Mouse (Mus musculus) MEL (cell line): ENCODE measurements around the gene Pcnt. TPM values are rescaled to one million over a fixed set of nuclear protein-coding genes. Genes with fewer than 3 reads are reported as not detected.

Experiments used
- DNase-seq: peaks from one replicate; pipeline ENCODE4 v3.0.0; 2011; ENCODE audit warnings: low read depth, low spot score
- H3K27ac ChIP-seq: 2 replicates; pipeline ENCODE4 v1.5.1; 2012; ENCODE audit warnings: low read depth, mild to moderate bottlenecking, control low read depth, low read length, moderate library complexity; ENCODE audit not compliant: control insufficient read depth
- H3K27me3 ChIP-seq, 2 experiments: fragments of 150-350 bp in 1 of 2; sonication (generic) in 1 of 2; 2 replicates each; pipeline ENCODE4 v1.6.1; 2012; ENCODE audit warnings: low read length in 2 of 2, mild to moderate bottlenecking in 2 of 2, improper control_type of control experiment in 1 of 2, moderate library complexity in 1 of 2; ENCODE audit not compliant: insufficient read depth in 2 of 2, control insufficient read depth in 1 of 2
- H3K36me3 ChIP-seq, 2 experiments: 2 replicates each; pipeline ENCODE4 v1.6.1; 2012 to 2014; ENCODE audit warnings: low read length in 2 of 2, improper control_type of control experiment in 1 of 2, inconsistent platforms in 1 of 2, mild to moderate bottlenecking in 1 of 2; ENCODE audit not compliant: insufficient read depth in 2 of 2, control insufficient read depth in 1 of 2
- H3K4me1 ChIP-seq, 2 experiments: fragments of 150-350 bp in 1 of 2; sonication (generic) in 1 of 2; 2 replicates each; pipeline ENCODE4 v1.6.1; 2012; ENCODE audit warnings: low read length in 2 of 2, improper control_type of control experiment in 1 of 2, mild to moderate bottlenecking in 1 of 2; ENCODE audit not compliant: insufficient read depth in 2 of 2, control insufficient read depth in 1 of 2
- H3K4me3 ChIP-seq, 2 experiments: fragments of 150-350 bp in 1 of 2; sonication (generic) in 1 of 2; 2 replicates each; pipeline ENCODE4 v1.5.1; 2012; ENCODE audit warnings: low read depth in 2 of 2, low read length in 2 of 2, mild to moderate bottlenecking in 2 of 2, moderate library complexity in 2 of 2, control low read depth in 1 of 2, improper control_type of control experiment in 1 of 2; ENCODE audit not compliant: control insufficient read depth in 1 of 2, insufficient read depth in 1 of 2
- H3K79me2 ChIP-seq: 2 replicates; pipeline ENCODE4 v1.6.1; 2012; ENCODE audit warnings: mild to moderate bottlenecking, low read length, moderate library complexity; ENCODE audit not compliant: control insufficient read depth, poor library complexity, insufficient read depth
- H3K9ac ChIP-seq: 2 replicates; pipeline ENCODE4 v1.6.1; 2012; ENCODE audit warnings: low read depth, mild to moderate bottlenecking, control low read depth, low read length, moderate library complexity; ENCODE audit not compliant: control insufficient read depth, poor library complexity, severe bottlenecking
- H3K9me3 ChIP-seq: fragments of 150-350 bp; sonication (generic); replicated peaks from 2 replicates; pipeline ENCODE4 v1.6.1; 2012; ENCODE audit warnings: mild to moderate bottlenecking, low read length, improper control_type of control experiment, moderate library complexity; ENCODE audit not compliant: insufficient read depth
- BHLHE40 ChIP-seq: IDR thresholded peaks from 2 replicates; pipeline ENCODE4 v1.6.1; 2012; ENCODE audit warnings: low read depth, mild to moderate bottlenecking, inconsistent platforms, low read length, improper control_type of control experiment, borderline replicate concordance
- CHD1 ChIP-seq: IDR thresholded peaks from 2 replicates; pipeline ENCODE4 v1.6.1; 2012; ENCODE audit warnings: low read depth, mild to moderate bottlenecking, inconsistent platforms, low read length, improper control_type of control experiment
- CTCF ChIP-seq, 3 experiments: IDR thresholded peaks in 2 of 3; conservative IDR thresholded peaks in 1 of 3; 2 replicates each; pipeline ENCODE4 v1.5.1; 2011 to 2012; ENCODE audit warnings: low read length in 3 of 3, low read depth in 2 of 3, mild to moderate bottlenecking in 2 of 3, improper control_type of control experiment in 1 of 3, inconsistent platforms in 1 of 3, mixed read lengths in 1 of 3, moderate library complexity in 1 of 3; ENCODE audit not compliant: control insufficient read depth in 1 of 3, insufficient read depth in 1 of 3, poor library complexity in 1 of 3, severe bottlenecking in 1 of 3
- E2F4 ChIP-seq: IDR thresholded peaks from 2 replicates; pipeline ENCODE4 v1.6.1; 2011; ENCODE audit warnings: low read depth, low read length, improper control_type of control experiment, borderline replicate concordance
- EP300 ChIP-seq, 2 experiments: IDR thresholded peaks; 2 replicates each; pipeline ENCODE4 v1.6.1; 2011; ENCODE audit warnings: improper control_type of control experiment in 2 of 2, low read length in 2 of 2, low read depth in 1 of 2, mild to moderate bottlenecking in 1 of 2
- GABPA ChIP-seq: IDR thresholded peaks from 2 replicates; pipeline ENCODE4 v1.6.1; 2012; ENCODE audit warnings: low read depth, mild to moderate bottlenecking, inconsistent platforms, low read length, improper control_type of control experiment, moderate library complexity
- MAFK ChIP-seq: IDR thresholded peaks from 2 replicates; pipeline ENCODE4 v1.6.1; 2011; ENCODE audit warnings: low read depth, mild to moderate bottlenecking, low read length, improper control_type of control experiment, borderline replicate concordance
- MAZ ChIP-seq: IDR thresholded peaks from 2 replicates; pipeline ENCODE4 v1.6.1; 2012; ENCODE audit warnings: low read depth, mild to moderate bottlenecking, inconsistent platforms, low read length, improper control_type of control experiment
- MXI1 ChIP-seq: IDR thresholded peaks from 2 replicates; pipeline ENCODE4 v1.6.1; 2011; ENCODE audit warnings: mild to moderate bottlenecking, low read depth, low read length, improper control_type of control experiment
- MYC ChIP-seq: IDR thresholded peaks from 2 replicates; pipeline ENCODE4 v1.6.1; 2011; ENCODE audit warnings: low read depth, mild to moderate bottlenecking, low read length, improper control_type of control experiment, moderate library complexity
- NELFE ChIP-seq: IDR thresholded peaks from 2 replicates; pipeline ENCODE4 v1.6.1; 2011; ENCODE audit warnings: low read depth, low read length, improper control_type of control experiment
- NRF1 ChIP-seq: IDR thresholded peaks from 2 replicates; pipeline ENCODE4 v1.6.1; 2014; ENCODE audit warnings: low read depth, mild to moderate bottlenecking, inconsistent platforms, low read length, improper control_type of control experiment, moderate library complexity; ENCODE audit not compliant: poor library complexity, insufficient read depth, severe bottlenecking
- POLR2A ChIP-seq, 2 experiments: IDR thresholded peaks; 2 replicates each; pipeline ENCODE4 v1.6.1; 2011 to 2012; ENCODE audit warnings: low read length in 2 of 2, mild to moderate bottlenecking in 2 of 2, control low read depth in 1 of 2, improper control_type of control experiment in 1 of 2, low read depth in 1 of 2, moderate library complexity in 1 of 2; ENCODE audit not compliant: control insufficient read depth in 1 of 2, insufficient read depth in 1 of 2, poor library complexity in 1 of 2
- RAD21 ChIP-seq: IDR thresholded peaks from 2 replicates; pipeline ENCODE4 v1.6.1; 2011; ENCODE audit warnings: mild to moderate bottlenecking, low read depth, low read length, improper control_type of control experiment
- RCOR1 ChIP-seq: IDR thresholded peaks from 2 replicates; pipeline ENCODE4 v1.6.1; 2012; ENCODE audit warnings: low read depth, mild to moderate bottlenecking, inconsistent platforms, low read length, improper control_type of control experiment
- SIN3A ChIP-seq: IDR thresholded peaks from 2 replicates; pipeline ENCODE4 v1.6.1; 2012; ENCODE audit warnings: low read length, improper control_type of control experiment, inconsistent platforms
- TCF12 ChIP-seq: IDR thresholded peaks from 2 replicates; pipeline ENCODE4 v1.6.1; 2014; ENCODE audit warnings: low read depth, mild to moderate bottlenecking, inconsistent platforms, low read length, improper control_type of control experiment, moderate library complexity
- UBTF ChIP-seq: IDR thresholded peaks from 2 replicates; pipeline ENCODE4 v1.6.1; 2012; ENCODE audit warnings: low read depth, mild to moderate bottlenecking, inconsistent platforms, low read length, improper control_type of control experiment, moderate library complexity, borderline replicate concordance; ENCODE audit not compliant: insufficient read depth
- USF1 ChIP-seq: IDR thresholded peaks from 2 replicates; pipeline ENCODE4 v1.6.1; 2014; ENCODE audit warnings: low read depth, mild to moderate bottlenecking, inconsistent platforms, low read length, improper control_type of control experiment, moderate library complexity
- USF2 ChIP-seq, 2 experiments: IDR thresholded peaks; 2 replicates each; pipeline ENCODE4 v1.6.1; 2011 to 2012; ENCODE audit warnings: improper control_type of control experiment in 2 of 2, low read length in 2 of 2, borderline replicate concordance in 1 of 2, inconsistent platforms in 1 of 2, low read depth in 1 of 2, mild to moderate bottlenecking in 1 of 2; ENCODE audit not compliant: insufficient read depth in 1 of 2
- ZKSCAN1 ChIP-seq: IDR thresholded peaks from 2 replicates; pipeline ENCODE4 v1.6.1; 2012; ENCODE audit warnings: low read depth, mild to moderate bottlenecking, inconsistent platforms, low read length, improper control_type of control experiment, moderate library complexity
- ZMIZ1 ChIP-seq: IDR thresholded peaks from 2 replicates; pipeline ENCODE4 v1.6.1; 2012; ENCODE audit warnings: low read depth, mild to moderate bottlenecking, inconsistent platforms, low read length, improper control_type of control experiment, moderate library complexity
- ZNF384 ChIP-seq: IDR thresholded peaks from 2 replicates; pipeline ENCODE4 v1.6.1; 2012; ENCODE audit warnings: low read depth, mild to moderate bottlenecking, inconsistent platforms, low read length, improper control_type of control experiment
- polyA plus RNA-seq, 2 experiments: library from polyadenylated mRNA; stranded (reverse) in 1 of 2; unstranded in 1 of 2; fragments of >175 nt in 1 of 2; fragments of >200 nt in 1 of 2; gene quantifications; 2 replicates each; pipeline versions ENCODE4 v1.2.1 to v1.2.4; 2012; ENCODE audit warnings: low replicate concordance in 2 of 2, low read depth in 1 of 2; ENCODE audit not compliant: insufficient read length in 2 of 2, insufficient read depth in 1 of 2, missing spikeins in 1 of 2
- total RNA-seq: library from RNA; depleted of rRNA; stranded (reverse); fragments of 300-350 nt; gene quantifications from 2 replicates; pipeline ENCODE4 v1.2.3, GENCODE M21; 2012

Gene Pcnt
- total and polyA plus RNA-seq, 3 experiments: 30.7 to 51.3 (median 36.4) TPM

DNA sequence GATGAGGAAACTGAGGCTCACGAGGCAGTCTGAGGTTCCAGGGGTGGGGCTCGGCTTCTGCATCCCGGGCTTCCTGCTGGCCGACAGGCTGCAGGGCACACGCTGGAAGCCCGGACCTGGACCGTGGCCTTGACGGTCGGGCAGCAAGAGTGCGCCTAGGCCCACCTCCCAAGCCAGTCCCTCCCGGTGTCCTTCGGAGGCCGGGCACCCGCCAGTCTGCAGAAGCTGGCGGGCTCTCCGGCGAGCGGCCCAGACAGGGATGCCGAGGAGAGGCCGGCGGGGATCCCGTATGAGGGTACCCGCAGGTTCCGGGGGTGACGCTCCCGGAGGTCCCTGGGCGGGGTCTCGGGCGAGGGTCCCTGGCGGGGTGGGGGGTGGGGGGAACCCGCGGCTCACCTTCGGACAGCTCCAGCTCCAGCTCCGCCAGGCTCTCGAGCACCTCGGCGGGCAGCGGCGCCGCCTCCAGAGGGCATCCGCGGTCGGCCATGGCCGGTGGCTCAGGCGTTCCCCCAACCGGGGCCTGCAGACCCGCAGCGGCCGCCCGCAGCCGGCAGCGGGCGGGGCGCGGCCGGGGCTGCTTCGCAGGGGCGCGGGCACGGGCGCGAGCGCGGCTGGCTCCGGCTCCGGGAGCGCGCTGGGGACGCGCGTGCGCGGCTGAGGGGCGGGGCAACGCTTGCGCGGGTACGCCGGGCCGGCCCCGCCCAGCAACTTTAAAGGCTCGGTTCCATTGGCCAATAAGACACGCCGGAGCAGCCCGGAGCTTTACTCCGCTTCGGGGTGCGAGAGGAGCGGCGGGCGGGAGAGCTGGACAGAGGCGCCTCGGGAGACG is 97.7 kb downstream of the Pcnt start, which contains the start of gene Dip2a:
TSS of gene Dip2a (minus strand) at position 581 of the 829 bp plus-strand sequence.
- peak within 1 kb of the TSS; percentile 82 to 94 for H3K4me3 ChIP-seq
- peak within 1 kb of the TSS; percentile 62 for H3K27ac ChIP-seq
- H3K79me2 ChIP-seq: no peaks in the 10 kb centered on the region; the same call in 1 of the 2 replicates
- TF ChIP-seq MXI1 (peak; percentile 41), NRF1 (peak; percentile 75), UBTF (0 out of 2 replicates have a peak, but pooled peaks have one; percentile 32), CTCF (IDR thresholded peaks at IDR 0.05 in 2 of 3, conservative IDR thresholded peaks at IDR 0.05 in 1 of 3; ENCODE audit: control insufficient read depth in 1 of 3, insufficient read depth in 1 of 3, low read depth in 2 of 3, low read length in 3 of 3, poor library complexity in 1 of 3, severe bottlenecking in 1 of 3) (0 out of 6 replicates have a peak, but pooled peaks of 1 of the 3 experiments have one; percentile 2), BHLHE40 (no peak), USF1 (no peak), POLR2A (IDR thresholded peaks at IDR 0.05; ENCODE audit: control insufficient read depth in 1 of 2, insufficient read depth in 1 of 2, low read depth in 1 of 2, low read length in 2 of 2, poor library complexity in 1 of 2) (peak; percentile 42 to 69; a peak in 1 of 4 replicates), NELFE (peak; percentile 58), RCOR1 (no peak)
- peak; percentile 91 for DNase-seq
- peaks cover 0 to 4% of the 10 kb centered on the region in 2 experiments; a peak in 1 of 4 replicates for H3K36me3 ChIP-seq
- H3K27me3 ChIP-seq: no peaks in the 10 kb centered on the region
- H3K9me3 ChIP-seq: no peaks in the 10 kb centered on the region
- H3K4me1 ChIP-seq: peaks cover 0 to 2% of the 10 kb centered on the region in 2 experiments; a peak in 2 of 4 replicates
- peak within 1 kb of the TSS; percentile 81 for H3K9ac ChIP-seq

DNA sequence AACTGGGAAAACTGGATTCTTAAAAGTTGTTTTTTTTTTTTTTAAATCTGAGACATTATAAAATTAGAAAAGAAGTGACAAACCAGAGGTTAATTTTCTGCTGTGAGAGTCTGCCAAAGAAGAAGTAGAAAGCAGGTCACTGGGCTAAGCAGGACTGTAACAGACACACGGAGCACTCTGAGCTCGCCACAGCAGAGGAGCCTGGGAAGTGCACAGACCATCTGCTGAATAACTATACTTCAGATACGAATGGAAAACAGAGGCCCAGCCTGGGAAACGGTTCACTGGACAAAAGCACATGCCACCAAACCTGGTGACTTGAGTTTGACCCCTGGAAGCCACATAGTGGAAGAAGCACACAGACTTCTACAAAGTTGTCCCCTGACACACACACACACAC is 108.2 kb downstream of the Pcnt start:
- no peak overlapping the region for H3K27ac ChIP-seq
- TF ChIP-seq MAFK: no peak
- TF ChIP-seq GABPA: no peak
- no peak for TF ChIP-seq POLR2A (IDR thresholded peaks at IDR 0.05; ENCODE audit: control insufficient read depth in 1 of 2, insufficient read depth in 1 of 2, low read depth in 1 of 2, low read length in 2 of 2, poor library complexity in 1 of 2)
- no peak for TF ChIP-seq E2F4
- TF ChIP-seq TCF12: no peak
- TF ChIP-seq MAZ: no peak
- TF ChIP-seq NELFE: no peak
- TF ChIP-seq ZMIZ1: no peak
- TF ChIP-seq ZKSCAN1: no peak
- TF ChIP-seq CHD1: no peak
- no peak for TF ChIP-seq RAD21
- no peak for TF ChIP-seq SIN3A
- TF ChIP-seq EP300 (IDR thresholded peaks at IDR 0.05; ENCODE audit: low read depth in 1 of 2, low read length in 2 of 2): no peak
- no peak for TF ChIP-seq UBTF
- TF ChIP-seq ZNF384: no peak
- TF ChIP-seq MYC: no peak
- no peak for TF ChIP-seq USF2 (IDR thresholded peaks at IDR 0.05; ENCODE audit: borderline replicate concordance in 1 of 2, insufficient read depth in 1 of 2, low read depth in 1 of 2, low read length in 2 of 2)
- H3K4me3 ChIP-seq: no peak overlapping the region
- H3K36me3 ChIP-seq: no peaks in the 10 kb centered on the region; a peak in 1 of 4 replicates
- no peaks in the 10 kb centered on the region for H3K27me3 ChIP-seq
- DNase-seq: no peak
- no peaks in the 10 kb centered on the region; the same call in 1 of the 2 replicates for H3K79me2 ChIP-seq
- no peaks in the 10 kb centered on the region for H3K9me3 ChIP-seq
- peaks cover 0 to 2% of the 10 kb centered on the region in 2 experiments; a peak in 1 of 4 replicates for H3K4me1 ChIP-seq
- H3K9ac ChIP-seq: no peak overlapping the region
